Mouse (Mus musculus): ENCODE data around the gene Matn4.

- no peak for TF ChIP-seq CTCF (IDR thresholded peaks at IDR 0.05; ENCODE audit: borderline replicate concordance, extremely low read depth, insufficient read depth, insufficient read length)
- no peak for TF ChIP-seq POLR2A (IDR thresholded peaks at IDR 0.05; ENCODE audit: borderline replicate concordance, extremely low read depth, insufficient read depth, insufficient read length, poor library complexity, severe bottlenecking)
These were observed 32.8 kb upstream of the Matn4 start for GRCm38 (mm10) chr2:164437710-164438109.

Data from brain, embryonic 14.5 days (tissue).